Mouse (Mus musculus): ENCODE data around the gene Rara.

- TF ChIP-seq CTCF (conservative IDR thresholded peaks at IDR 0.05; ENCODE audit: insufficient read depth, insufficient read length, low read depth, low read length) (no peak), POLR2A (IDR thresholded peaks at IDR 0.05; ENCODE audit: low read depth, low read length) (no peak)
Observed at GRCm38 (mm10) chr11:99010124-99010523, 82.5 kb downstream of the Rara start.

Measured in kidney, adult 2 months (tissue).